Mouse (Mus musculus): Measurements from ENCODE around the gene Kcnn1. TPM values are rescaled to one million over a fixed set of nuclear protein-coding genes. Genes with fewer than 3 reads are reported as not detected.

The Kcnn1 gene
- polyA plus RNA-seq, 1 experiment from 2014 or later = 0.72 TPM

DNA sequence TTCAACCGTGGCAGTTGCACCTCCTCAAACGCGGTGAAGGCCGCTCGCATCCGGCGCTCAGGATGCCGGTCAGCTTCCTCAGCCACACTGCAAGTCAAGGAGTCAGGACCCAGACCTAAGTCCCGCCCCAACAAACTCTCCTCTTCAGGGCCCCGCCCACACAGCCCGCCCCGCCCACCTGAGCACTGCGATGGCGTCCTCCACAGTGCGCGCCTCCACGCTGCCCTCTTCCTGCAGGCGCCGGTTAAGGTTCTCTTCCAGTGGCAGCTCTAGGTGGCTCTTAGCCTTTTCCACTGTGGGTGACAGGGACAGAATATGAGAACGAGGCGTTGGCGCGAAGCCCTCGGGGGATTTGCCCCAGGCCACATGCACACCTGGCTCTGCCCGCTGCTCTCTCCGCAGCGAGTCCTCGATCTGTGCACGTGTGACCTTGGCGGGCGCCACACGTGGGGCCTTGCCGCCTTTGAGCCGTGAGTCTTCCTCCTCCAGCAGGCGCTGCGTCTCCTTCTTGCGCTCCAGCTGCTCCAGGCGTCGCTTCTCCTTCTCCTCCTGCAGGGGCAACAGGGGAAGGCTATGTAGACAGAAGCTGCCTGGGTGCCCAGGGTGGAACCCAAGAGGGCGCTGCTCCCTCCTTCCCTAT, 5.6 kb upstream of the Kcnn1 start:
- Histone ChIP-seq H3K4me2 (replicated peaks; ENCODE audit: low read depth) (peak overlapping the region; percentile 41), H3K27me3 (ENCODE audit: control insufficient read depth, insufficient read depth, low read length) (0 out of 2 replicates have a peak, but pooled peaks cover under 1% of the 10 kb centered on the region), H3K9ac (ENCODE audit: low read length) (peak overlapping the region; percentile 38; the same call in 1 of the 2 replicates), H3K4me3 (ENCODE audit: low read depth, low read length) (no peak overlapping the region), H3K4me1 (replicated peaks; ENCODE audit: control insufficient read depth, insufficient read depth) (peaks cover 4% of the 10 kb centered on the region; the same call in 1 of the 2 replicates), H3K36me3 (ENCODE audit: control insufficient read depth, insufficient read depth, low read length) (0 out of 2 replicates have a peak, but pooled peaks cover 2% of the 10 kb centered on the region), H3K27ac (replicated peaks) (no peak overlapping the region), H3K9me3 (ENCODE audit: control insufficient read depth, low read length) (no peaks in the 10 kb centered on the region)
- peak; percentile 58 for TF ChIP-seq CTCF (IDR thresholded peaks at IDR 0.05; ENCODE audit: low read depth)
- TF ChIP-seq EP300 (optimal IDR thresholded peaks at IDR 0.05) = no peak
- DNase-seq (ENCODE audit: low spot score) = peak; percentile 86
- WGBS = 27% methylated on average over 40 of the region's 40 CpGs
- ATAC-seq (ENCODE audit: low FRiP score, low TSS enrichment) = peak; percentile 22; the same call in 1 of the 2 replicates

DNA sequence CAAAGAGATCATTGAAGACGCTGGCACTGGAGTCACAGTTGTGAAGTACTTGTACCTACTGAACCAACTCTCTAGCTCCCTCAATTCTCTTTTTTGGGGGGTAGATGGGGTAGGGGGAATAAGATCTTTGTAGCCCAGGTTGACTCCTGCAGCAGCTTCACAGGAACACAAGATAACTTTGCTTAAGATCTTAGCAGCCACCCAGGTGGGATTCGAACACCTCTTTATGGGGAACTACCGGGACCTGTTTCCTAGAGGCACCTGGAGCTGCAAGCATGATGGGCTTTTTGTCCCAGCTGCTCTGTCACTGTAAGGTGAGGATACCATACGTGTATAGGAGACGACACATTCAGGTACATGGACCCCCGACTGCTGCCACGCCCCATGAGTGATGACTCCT, 3.5 kb upstream of the Kcnn1 start:
- 83% methylated on average over 7 of the region's 7 CpGs for WGBS
- DNase-seq (ENCODE audit: low spot score) = no peak

DNA sequence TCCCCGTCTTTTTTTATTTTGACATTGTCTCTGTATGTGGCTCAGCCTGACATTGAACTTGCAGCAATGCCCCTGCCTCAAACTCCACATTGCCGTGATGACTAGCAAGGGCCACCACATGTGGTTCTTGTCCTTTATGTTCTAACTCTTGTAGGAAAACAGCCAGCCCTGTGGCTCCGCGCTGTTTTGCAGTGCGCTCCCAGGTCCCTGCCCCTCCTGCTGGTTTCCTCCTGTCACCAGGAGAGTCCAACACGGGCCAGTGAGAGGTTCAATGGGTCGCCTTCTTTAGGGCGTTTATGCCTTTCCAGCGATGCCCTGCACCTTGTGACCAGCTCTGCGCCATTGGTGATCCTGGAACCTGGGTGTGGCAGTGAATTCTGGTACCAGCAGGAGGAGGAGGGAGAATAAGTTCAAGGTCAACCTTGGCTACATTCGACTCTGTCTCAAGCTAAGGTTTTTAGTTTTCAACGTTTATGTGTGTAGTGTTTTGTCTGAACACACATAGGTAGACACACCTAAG, 3.0 kb upstream of the Kcnn1 start:
- no peak for DNase-seq (ENCODE audit: low spot score)
- Histone ChIP-seq H3K27ac (replicated peaks) (peak overlapping the region; percentile 74; the same call in 1 of the 2 replicates), H3K4me2 (replicated peaks; ENCODE audit: low read depth) (peak overlapping the region; percentile 66), H3K27me3 (ENCODE audit: control insufficient read depth, insufficient read depth, low read length) (peaks cover 8% of the 10 kb centered on the region; the same call in 1 of the 2 replicates), H3K36me3 (ENCODE audit: control insufficient read depth, insufficient read depth, low read length) (0 out of 2 replicates have a peak, but pooled peaks cover 2% of the 10 kb centered on the region), H3K9ac (ENCODE audit: low read length) (peak overlapping the region; percentile 35), H3K4me1 (replicated peaks; ENCODE audit: control insufficient read depth, insufficient read depth) (peaks cover 8% of the 10 kb centered on the region), H3K9me3 (ENCODE audit: control insufficient read depth, low read length) (no peaks in the 10 kb centered on the region), H3K4me3 (ENCODE audit: low read depth, low read length) (peak overlapping the region; percentile 68)
- TF ChIP-seq EP300 (optimal IDR thresholded peaks at IDR 0.05) = no peak
- TF ChIP-seq CTCF (IDR thresholded peaks at IDR 0.05; ENCODE audit: low read depth) = no peak
- WGBS = 3% methylated on average over 12 of the region's 12 CpGs
- ATAC-seq (ENCODE audit: low FRiP score, low TSS enrichment) = peak; percentile 4

More for the DNA sequence above, 3.5 kb upstream of the Kcnn1 start:
- H3K27ac ChIP-seq (replicated peaks) = no peak overlapping the region
- peaks cover 8% of the 10 kb centered on the region; the same call in 1 of the 2 replicates for H3K27me3 ChIP-seq (ENCODE audit: control insufficient read depth, insufficient read depth, low read length)
- H3K9me3 ChIP-seq (ENCODE audit: control insufficient read depth, low read length) = no peaks in the 10 kb centered on the region
- peaks cover 8% of the 10 kb centered on the region for H3K4me1 ChIP-seq (replicated peaks; ENCODE audit: control insufficient read depth, insufficient read depth)
- no peak overlapping the region for H3K4me2 ChIP-seq (replicated peaks; ENCODE audit: low read depth)
- no peak overlapping the region for H3K4me3 ChIP-seq (ENCODE audit: low read depth, low read length)
- ATAC-seq (ENCODE audit: low FRiP score, low TSS enrichment) = no peak
- no peak for TF ChIP-seq CTCF (IDR thresholded peaks at IDR 0.05; ENCODE audit: low read depth)
- no peak for TF ChIP-seq EP300 (optimal IDR thresholded peaks at IDR 0.05)
- H3K36me3 ChIP-seq (ENCODE audit: control insufficient read depth, insufficient read depth, low read length) = 0 out of 2 replicates have a peak, but pooled peaks cover 2% of the 10 kb centered on the region
- no peak overlapping the region for H3K9ac ChIP-seq (ENCODE audit: low read length)

DNA sequence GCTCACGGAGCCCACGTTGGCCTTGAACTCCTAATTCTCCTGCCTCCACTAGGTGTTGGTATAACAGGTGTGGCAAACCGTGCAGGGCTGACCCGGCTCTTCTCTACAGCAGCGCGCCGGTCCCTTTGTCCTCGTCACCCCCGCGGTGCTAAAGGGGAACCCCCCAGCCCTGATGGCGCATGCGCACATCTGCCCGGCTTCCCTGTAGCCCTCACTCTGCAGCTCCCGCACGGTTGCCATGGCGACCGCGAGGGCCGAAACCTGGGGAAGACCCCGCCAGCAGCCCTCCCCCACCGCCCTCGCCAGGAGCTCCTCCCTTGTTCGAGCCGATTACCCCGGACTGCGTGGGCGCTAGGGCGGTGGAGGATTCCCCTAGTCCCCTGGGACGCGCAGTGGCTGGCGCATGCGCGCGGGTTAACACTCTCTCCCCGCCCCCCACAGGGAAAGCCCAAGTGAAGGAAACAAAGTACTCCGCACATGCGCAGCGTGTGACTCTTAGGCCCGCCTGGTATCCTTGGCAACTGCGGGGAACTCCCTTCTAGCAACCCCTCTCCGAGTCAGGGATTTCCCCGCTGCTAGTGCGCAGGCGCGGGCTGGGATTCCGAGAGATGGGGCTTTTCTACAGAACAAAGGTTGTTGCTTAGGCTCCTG, 2.4 kb upstream of the Kcnn1 start:
- Histone ChIP-seq H3K4me3 (ENCODE audit: low read depth, low read length) (peak overlapping the region; percentile 68), H3K9ac (ENCODE audit: low read length) (peak overlapping the region; percentile 60), H3K27ac (replicated peaks) (peak overlapping the region; percentile 74), H3K27me3 (ENCODE audit: control insufficient read depth, insufficient read depth, low read length) (peaks cover 8% of the 10 kb centered on the region; the same call in 1 of the 2 replicates), H3K9me3 (ENCODE audit: control insufficient read depth, low read length) (no peaks in the 10 kb centered on the region), H3K4me1 (replicated peaks; ENCODE audit: control insufficient read depth, insufficient read depth) (peaks cover 8% of the 10 kb centered on the region), H3K36me3 (ENCODE audit: control insufficient read depth, insufficient read depth, low read length) (0 out of 2 replicates have a peak, but pooled peaks cover 2% of the 10 kb centered on the region), H3K4me2 (replicated peaks; ENCODE audit: low read depth) (peak overlapping the region; percentile 66)
- TF ChIP-seq CTCF (IDR thresholded peaks at IDR 0.05; ENCODE audit: low read depth) (no peak), EP300 (optimal IDR thresholded peaks at IDR 0.05) (no peak)
- ATAC-seq (ENCODE audit: low FRiP score, low TSS enrichment) = peak; percentile 90
- peak; percentile 98 for DNase-seq (ENCODE audit: low spot score)
- WGBS = under 1% methylated on average over 44 of the region's 46 CpGs

DNA sequence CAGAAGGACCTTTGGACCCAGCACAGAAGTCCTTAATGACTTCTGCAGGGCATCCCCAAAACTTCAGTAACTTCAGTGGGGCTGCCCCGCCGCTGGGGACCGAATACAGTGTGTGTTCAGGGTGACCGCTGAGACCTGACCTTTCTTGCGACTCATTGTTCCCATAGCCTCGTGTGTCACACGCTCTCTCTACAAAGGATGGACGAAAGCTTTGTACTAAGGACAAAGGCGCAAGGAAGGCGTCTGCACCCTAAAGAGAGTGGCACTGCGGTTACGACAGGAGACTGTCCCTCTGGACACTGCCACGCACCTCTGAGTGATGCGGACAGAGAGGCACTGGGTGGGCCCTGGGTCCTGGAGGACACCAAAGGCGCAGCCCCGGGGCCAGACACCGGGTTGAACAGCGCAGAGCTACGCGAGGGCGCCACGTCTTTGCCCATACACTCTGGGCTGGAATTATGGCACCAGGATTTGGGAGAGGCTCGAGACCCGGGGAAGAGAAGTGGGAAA, 1.7 kb upstream of the Kcnn1 start:
- 6% methylated on average over 24 of the region's 24 CpGs for WGBS
- peak overlapping the region; percentile 60; the same call in 1 of the 2 replicates for H3K9ac ChIP-seq (ENCODE audit: low read length)
- 0 out of 2 replicates have a peak overlapping the region, but pooled peaks have one; percentile 3 for H3K27ac ChIP-seq (replicated peaks)
- H3K9me3 ChIP-seq (ENCODE audit: control insufficient read depth, low read length) = no peaks in the 10 kb centered on the region
- peak overlapping the region; percentile 66 for H3K4me2 ChIP-seq (replicated peaks; ENCODE audit: low read depth)
- H3K36me3 ChIP-seq (ENCODE audit: control insufficient read depth, insufficient read depth, low read length) = 0 out of 2 replicates have a peak, but pooled peaks cover 2% of the 10 kb centered on the region
- peaks cover 8% of the 10 kb centered on the region for H3K4me1 ChIP-seq (replicated peaks; ENCODE audit: control insufficient read depth, insufficient read depth)
- peak overlapping the region; percentile 68 for H3K4me3 ChIP-seq (ENCODE audit: low read depth, low read length)
- peaks cover 8% of the 10 kb centered on the region; the same call in 1 of the 2 replicates for H3K27me3 ChIP-seq (ENCODE audit: control insufficient read depth, insufficient read depth, low read length)
- peak; percentile 18; the same call in 1 of the 2 replicates for ATAC-seq (ENCODE audit: low FRiP score, low TSS enrichment)
- TF ChIP-seq CTCF (IDR thresholded peaks at IDR 0.05; ENCODE audit: low read depth) = no peak
- TF ChIP-seq EP300 (optimal IDR thresholded peaks at IDR 0.05) = no peak
- DNase-seq (ENCODE audit: low spot score) = no peak

All from stomach, postnatal 0 days (tissue).